Mouse (Mus musculus): ENCODE results near the gene Dennd6a. TPM values are rescaled to one million over a fixed set of nuclear protein-coding genes. Genes with fewer than 3 reads are reported as not detected.
"Not testable (repeated sequence)": the region's sequence is repeated elsewhere in the genome, so short reads cannot be mapped to it uniquely, and the experiment has no call there.

The Dennd6a gene
- 10 to 100 TPM; 38.9 to 39.1 TPM for total RNA-seq (2021)
- long read RNA-seq, experiment 1, full-length matches to known transcripts: 14 of 19 reads
- long read RNA-seq, experiment 1, partial matches to known transcripts: 0 of 19 reads
- long read RNA-seq, experiment 1, other reads (novel, unspliced or antisense): 5 of 19 reads
- long read RNA-seq, experiment 2, full-length matches to known transcripts: 19 of 34 reads
- long read RNA-seq, experiment 2, partial matches to known transcripts: 11 of 34 reads
- long read RNA-seq, experiment 2, other reads (novel, unspliced or antisense): 4 of 34 reads

DNA sequence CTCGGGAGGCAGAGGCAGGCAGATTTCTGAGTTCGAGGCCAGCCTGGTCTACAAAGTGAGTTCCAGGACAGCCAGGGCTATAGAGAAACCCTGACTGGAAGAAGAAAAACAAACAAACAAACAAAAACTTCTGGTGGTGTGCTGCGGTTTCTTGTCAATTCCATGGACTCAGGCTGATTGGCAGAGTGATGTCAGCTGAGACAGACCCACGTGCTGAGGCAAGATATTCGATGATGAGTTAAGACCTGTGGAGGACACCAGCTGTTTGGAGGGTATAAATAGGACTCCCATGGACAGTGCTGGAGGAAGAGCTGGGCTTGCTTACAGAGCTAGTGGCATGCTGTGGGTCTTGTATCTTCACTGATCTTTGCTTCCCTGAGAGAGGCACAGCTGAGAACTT, at the start of gene Dennd6a:
Gene Dennd6a (plus strand): TSS at position 301 of the 400 bp plus-strand sequence.
- DNase-seq (ENCODE audit: low spot score in 2 of 2): not testable (repeated sequence)

GRCm38 (mm10) chr14:26525955-26526354, 47.7 kb upstream of the Dennd6a start:
- DNase-seq (ENCODE audit: low spot score in 2 of 2): no peak

DNA sequence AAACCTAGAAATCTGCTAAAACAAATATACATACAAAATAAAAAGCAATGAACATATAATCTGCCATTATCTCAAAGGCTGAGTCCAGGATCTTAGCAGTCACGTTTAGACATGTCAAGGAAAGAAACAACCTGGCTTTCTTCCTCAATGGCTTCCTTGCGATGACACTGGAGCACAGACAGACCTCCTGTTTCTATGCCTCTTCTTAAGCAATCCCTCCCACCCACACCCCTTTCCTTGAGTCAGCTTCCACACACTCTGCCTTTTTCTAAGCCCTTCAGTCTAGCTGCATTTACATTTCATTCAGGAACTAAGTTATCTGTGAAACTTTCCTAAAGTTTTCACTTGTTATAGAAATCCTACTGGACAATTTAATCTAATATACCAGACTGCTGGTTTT, 45.4 kb upstream of the Dennd6a start:
- DNase-seq (ENCODE audit: low spot score in 2 of 2): no peak

DNA sequence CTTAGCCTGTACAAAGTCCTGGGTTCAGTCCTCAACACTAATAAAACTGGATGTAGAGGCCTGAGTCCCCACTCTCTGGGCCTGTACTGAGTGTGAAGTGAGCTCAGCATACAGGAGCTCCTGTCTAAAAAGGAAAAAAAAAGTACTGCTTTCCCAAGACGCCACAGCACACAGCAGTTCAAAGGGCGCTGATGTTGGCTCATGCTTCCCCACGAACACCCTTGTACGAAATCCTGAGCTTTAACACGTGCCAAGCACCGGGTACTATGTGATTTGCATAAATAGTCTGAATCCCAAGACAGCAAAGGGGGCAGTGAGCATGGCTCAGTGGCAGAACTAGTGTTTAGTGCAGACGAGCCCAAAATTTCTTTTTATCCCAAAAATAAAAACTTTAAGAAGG, 43.3 kb upstream of the Dennd6a start:
- no peak for DNase-seq (ENCODE audit: low spot score in 2 of 2)

GRCm38 (mm10) chr14:26531410-26532313, 42.0 kb upstream of the Dennd6a start:
- no peak for DNase-seq (ENCODE audit: low spot score in 2 of 2)

GRCm38 (mm10) chr14:26532752-26533151, 40.9 kb upstream of the Dennd6a start:
- no peak for DNase-seq (ENCODE audit: low spot score in 2 of 2)

DNA sequence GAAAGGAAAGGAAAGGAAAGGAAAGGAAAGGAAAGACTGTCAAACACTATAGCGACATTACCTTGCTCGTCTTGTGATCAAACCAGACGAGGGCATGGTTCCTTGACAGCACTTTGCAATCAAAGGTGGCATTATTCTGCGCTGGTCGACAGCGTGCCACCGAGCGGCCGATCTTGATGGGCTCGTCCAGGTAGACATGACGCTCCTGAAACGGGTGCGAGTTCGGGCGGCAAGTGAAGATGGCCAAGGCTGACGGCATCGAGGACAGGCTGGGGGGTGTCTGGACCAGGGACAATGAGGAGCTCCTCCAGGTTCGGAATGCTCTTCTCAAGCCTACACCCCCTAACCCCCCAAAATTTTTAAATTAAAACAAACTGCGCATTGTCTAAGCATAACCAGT, 40.4 kb upstream of the Dennd6a start:
- DNase-seq (ENCODE audit: low spot score in 2 of 2): no peak

DNA sequence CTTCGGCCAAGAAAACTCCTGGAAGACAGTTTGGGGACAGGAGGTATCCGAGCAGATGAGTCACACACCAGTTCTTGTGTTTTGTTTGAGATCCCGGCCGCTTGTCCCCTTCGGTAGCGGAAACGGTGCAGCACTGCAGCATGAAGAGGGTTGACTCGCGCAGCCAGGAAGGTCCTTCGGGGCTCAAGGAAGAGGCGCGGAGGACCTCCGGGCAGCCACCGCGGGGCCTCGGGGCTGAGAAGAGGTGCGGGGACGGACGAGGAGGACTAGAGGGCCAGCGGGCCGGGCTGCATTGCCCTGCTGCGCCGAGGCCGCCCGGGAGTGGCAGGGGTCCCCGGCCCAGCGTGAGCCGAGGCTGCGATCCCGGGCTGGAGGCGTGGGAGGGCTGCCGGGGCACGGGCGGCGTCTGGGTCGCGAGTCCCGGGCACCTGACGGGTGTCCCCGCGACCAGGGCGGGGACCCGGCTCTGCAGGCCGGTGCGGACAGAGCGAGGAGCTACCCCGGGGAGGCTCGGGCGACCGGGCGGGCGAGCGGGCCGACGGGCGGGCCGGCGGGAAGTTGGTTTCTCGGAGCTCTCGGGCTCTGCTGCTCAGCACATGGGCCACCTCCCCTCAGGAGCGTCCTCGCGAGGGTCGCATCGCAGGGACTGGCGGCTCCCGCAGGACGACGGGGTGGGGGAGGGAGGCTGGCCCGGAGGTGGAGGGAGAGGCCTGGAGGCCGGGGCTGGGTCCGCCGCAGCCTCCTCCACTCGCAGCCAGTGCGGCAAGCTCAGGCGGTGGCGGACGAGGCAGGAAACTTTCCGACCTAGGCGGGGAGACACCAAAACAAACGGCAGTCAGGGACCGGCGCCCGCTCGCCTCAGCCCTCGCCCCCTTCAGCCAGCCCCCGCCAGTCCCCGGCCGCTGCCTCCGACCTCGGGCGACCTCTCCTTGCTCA, 39.6 kb upstream of the Dennd6a start:
- DNase-seq (ENCODE audit: low spot score in 2 of 2): peak; percentile 26 to 40

GRCm38 (mm10) chr14:26534757-26535479, 38.7 kb upstream of the Dennd6a start, which contains the start of gene Slmap:
TSS of gene Slmap (minus strand) at chr14:26534931.
- DNase-seq (ENCODE audit: low spot score in 2 of 2): peak; percentile 91 to 98

- DNase-seq (ENCODE audit: low spot score in 2 of 2): no peak
These were observed 34.4 kb upstream of the Dennd6a start for GRCm38 (mm10) chr14:26539241-26539640.

GRCm38 (mm10) chr14:26540577-26540976, 33.1 kb upstream of the Dennd6a start:
- DNase-seq (ENCODE audit: low spot score in 2 of 2): no peak

- no peak for DNase-seq (ENCODE audit: low spot score in 2 of 2)
These were observed 31.5 kb upstream of the Dennd6a start for GRCm38 (mm10) chr14:26542136-26542535.

- DNase-seq (ENCODE audit: low spot score in 2 of 2): no peak
These were observed 25.9 kb upstream of the Dennd6a start for GRCm38 (mm10) chr14:26547516-26548488.

DNA sequence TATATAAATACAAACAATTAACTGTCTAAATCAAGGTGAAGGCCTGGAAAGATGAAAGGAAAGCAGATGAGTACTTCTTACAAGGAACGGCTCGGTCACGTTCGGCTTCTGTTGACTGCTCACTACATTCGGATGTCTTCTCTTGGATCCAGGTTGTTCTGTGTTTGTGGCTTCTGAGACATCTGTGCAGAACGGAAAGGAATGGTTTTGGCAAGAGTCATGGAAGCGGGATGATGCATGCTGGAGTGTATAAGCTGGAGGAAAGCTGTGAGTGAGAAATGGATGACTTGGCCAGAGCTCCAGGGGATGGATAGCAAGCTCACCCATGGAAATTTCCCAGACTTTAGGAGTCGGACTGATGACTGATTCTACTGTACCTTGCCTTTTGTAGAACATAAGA, 22.9 kb upstream of the Dennd6a start:
- DNase-seq (ENCODE audit: low spot score in 2 of 2): no peak

DNA sequence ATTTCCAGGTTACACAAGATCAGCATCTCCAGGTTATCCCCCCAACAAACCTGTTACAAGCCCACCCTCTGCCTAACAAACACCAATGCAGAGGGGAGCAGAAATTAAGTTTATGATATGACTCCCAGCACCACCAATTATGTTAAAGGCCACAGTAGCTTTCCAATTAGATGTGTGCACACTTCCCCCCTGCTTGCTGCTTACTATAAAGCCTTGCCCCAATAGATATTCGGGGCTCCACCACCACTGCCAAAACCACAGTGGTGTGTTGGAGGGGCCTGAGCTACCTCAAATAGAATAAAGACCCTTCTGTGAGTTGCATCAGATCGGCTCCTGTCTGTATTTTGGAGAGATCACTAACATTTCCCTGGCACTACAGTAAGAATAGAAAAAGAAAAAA, 21.2 kb upstream of the Dennd6a start:
- no peak for DNase-seq (ENCODE audit: low spot score in 2 of 2)

DNA sequence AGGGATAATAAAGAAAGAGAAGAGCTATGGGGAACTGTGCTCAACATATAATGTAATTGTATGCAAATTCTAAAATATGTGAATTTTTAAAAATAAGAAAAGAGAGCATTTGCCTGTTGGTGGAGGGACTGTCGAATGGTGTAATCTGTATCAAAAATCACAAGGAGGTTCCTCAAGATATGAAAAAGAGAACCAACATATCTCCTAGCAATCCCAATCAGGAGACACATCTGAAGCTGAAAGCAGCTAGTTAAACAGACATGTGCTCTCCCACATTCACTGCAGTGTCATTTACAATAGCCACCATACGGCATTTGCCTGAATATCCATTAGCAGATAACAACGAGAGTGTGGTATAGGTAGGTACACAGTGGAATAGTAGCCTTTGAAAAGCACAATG, 20.8 kb upstream of the Dennd6a start:
- DNase-seq (ENCODE audit: low spot score in 2 of 2): no peak

DNA sequence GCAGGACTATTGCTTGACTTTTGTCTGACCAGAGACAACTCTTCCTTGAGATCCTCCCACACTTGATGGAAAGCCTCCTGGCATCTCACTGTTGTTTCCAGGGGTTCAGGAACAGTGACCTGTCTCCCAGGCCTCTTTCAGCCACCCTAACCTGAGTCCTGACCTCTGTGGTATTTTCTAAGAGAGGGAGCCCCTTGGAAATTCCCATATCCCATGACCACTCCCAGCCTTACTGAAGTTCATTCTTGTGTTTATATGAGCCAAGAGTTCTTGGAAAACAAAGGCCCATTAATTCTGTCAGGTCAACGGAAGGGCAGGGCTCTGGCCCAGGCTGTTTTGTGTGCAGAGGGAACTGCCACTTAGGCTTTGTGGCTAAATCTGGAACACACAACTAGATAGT, 16.1 kb upstream of the Dennd6a start:
- no peak for DNase-seq (ENCODE audit: low spot score in 2 of 2)

GRCm38 (mm10) chr14:26558536-26558935, 15.1 kb upstream of the Dennd6a start:
- DNase-seq (ENCODE audit: low spot score in 2 of 2): no peak

DNA sequence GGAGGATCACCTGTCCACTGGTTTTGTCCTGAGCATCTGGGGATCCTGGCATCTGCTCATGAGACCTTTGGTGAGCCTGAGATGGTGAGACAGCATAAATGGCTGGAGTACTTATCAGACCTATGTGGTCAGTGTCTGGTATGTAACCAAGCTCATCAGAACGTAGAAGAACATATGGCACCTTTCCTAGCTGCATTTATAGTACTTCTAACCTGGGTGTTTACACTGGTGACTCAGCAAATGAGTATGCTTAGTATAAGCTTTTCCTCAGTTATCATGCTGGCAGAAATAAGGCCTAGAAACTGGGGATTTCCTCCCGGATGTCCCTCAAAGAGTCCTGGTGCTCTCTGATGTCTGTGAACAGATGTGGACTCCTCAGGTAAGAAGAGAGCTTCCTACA, 11.4 kb upstream of the Dennd6a start:
- DNase-seq (ENCODE audit: low spot score in 2 of 2): no peak
